Mouse (Mus musculus) liver, embryonic 14.5 days (tissue): ENCODE data around the gene Acer3.

Experiments
- CTCF ChIP-seq: IDR thresholded peaks from 2 replicates; pipeline ENCODE4 v1.5.1; 2016; ENCODE audit warnings: antibody characterized with exemption, low read depth, control low read depth
- EP300 ChIP-seq: IDR thresholded peaks from 2 replicates; pipeline ENCODE4 v1.6.1; 2016; ENCODE audit warnings: antibody characterized with exemption, low read depth

DNA sequence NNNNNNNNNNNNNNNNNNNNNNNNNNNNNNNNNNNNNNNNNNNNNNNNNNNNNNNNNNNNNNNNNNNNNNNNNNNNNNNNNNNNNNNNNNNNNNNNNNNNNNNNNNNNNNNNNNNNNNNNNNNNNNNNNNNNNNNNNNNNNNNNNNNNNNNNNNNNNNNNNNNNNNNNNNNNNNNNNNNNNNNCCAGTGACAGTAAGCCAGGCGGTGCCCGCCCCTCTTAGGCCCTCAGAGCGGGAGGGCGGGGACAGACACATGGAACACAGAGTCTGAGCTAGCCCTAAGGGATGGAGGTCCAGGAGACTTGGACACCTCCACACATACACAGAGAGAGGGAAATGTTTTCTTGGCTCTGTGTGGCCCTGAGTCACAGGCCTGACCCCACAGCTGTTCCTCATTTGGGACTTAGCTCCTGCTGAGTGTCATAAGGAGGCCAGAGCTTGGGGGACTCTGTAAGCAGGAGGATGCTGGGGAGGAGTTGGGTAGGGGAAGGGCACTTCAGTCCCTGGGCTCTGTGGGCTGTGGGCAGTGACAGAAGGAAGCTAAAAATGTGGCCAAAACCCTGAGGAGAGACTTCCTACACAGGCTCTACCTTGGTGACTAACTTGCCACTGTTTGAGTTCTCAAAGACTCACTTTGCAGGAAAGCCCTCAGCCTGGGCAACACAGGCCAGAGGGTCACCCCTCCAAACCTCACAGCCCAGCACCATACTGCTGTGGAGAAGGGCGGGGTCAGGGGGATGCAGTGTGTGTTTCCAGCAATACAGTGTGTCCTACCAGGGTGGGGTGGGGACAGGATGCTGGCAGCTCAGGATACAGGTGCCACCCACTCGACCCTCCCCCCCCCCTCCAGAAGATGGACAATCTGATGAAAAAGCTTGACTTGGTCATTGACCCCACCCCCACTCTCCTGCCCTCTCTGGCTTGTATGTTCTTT, 149.6 kb downstream of the Acer3 start:
- TF ChIP-seq CTCF, result no peak
- no peak; the same call in 1 of the 2 replicates for TF ChIP-seq EP300
